Mouse (Mus musculus) naive thymus-derived CD4-positive, alpha-beta T cell, adult 2 months (primary cell): Measurements from ENCODE around the gene Pcyox1.

Experiments used
- DNase-seq: peaks from one replicate; pipeline ENCODE4 v3.0.0-alpha.2; 2011; ENCODE audit warnings: low read depth

The Pcyox1 gene

DNA sequence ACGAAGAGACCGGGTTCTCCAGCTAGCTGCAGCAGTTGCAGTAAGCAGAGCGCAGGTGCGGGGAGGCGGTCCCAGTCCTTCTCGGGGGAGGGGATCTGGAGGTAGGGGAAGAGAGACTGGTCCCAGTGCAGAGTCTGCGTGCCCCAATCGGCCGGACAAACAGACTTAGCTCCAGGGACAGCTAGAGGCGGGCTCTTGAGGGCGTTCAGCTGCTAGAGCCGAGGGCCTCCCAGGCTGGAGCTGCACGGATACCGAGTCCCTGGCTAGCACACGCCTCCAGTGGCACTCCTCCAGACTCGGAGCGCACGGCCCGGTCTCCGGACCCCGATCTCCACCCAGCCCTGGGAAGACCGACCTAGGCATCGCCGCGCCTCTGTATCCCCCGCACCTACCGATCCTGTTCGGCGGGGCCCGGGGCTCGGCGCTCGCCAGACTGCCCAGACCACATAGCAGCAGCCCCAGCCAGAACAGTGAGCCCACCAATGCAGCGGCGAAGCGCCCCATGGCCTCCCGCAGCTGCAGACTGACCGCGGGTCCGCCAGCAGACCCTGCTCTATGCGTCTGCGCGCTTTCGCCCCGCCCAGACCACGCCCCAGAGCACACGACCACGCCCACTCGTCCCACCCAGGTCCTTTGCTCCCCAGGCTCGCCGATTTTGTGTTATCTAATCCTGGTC, at the start of gene Pcyox1:
Gene Pcyox1, minus strand, starts transcription at position 574 of the 676 bp plus-strand sequence.
- peak; percentile 82 for DNase-seq

DNA sequence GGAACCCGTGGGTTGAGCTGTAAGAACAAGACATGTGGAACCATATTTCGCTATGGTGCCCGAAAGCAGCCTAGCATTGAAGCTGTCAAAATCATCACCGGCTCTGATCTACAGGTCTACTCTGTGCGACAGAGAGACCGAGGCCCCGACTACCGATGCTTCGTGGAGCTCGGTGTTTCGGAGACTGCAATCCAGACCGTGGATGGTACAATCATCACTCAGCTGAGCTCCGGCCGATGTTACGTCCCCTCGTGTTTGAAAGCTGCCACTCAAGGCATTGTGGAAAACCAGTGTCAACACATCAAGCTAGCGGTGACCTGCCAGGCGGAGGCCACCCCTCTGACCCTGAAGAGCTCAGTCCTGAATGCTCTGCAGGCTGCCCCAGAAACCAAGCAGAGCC, 48.6 kb upstream of the Pcyox1 start:
- no peak for DNase-seq

GRCm38 (mm10) chr6:86441571-86441970, 44.6 kb upstream of the Pcyox1 start:
- no peak for DNase-seq

- DNase-seq, result peak; percentile 33
Observed at GRCm38 (mm10) chr6:86439531-86439930, 42.6 kb upstream of the Pcyox1 start.

DNA sequence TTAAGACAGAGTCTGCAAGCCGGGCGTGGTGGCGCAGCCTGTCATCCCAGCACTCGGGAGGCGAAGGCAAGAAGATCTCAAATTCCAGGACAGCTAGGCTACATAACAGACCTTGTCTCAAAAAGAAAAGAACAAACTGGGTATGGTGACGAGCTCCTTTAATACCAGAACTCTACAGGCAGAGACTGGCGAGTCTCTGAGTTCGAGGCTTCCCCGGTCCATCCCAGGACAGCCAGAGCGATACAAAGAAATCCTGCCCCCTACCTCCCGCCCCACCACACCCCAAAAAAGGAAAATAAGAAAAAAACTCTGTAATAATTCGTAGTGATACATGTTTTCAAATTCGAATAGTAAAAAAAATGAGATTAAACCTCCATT, 42.2 kb upstream of the Pcyox1 start:
- DNase-seq, result no peak

DNA sequence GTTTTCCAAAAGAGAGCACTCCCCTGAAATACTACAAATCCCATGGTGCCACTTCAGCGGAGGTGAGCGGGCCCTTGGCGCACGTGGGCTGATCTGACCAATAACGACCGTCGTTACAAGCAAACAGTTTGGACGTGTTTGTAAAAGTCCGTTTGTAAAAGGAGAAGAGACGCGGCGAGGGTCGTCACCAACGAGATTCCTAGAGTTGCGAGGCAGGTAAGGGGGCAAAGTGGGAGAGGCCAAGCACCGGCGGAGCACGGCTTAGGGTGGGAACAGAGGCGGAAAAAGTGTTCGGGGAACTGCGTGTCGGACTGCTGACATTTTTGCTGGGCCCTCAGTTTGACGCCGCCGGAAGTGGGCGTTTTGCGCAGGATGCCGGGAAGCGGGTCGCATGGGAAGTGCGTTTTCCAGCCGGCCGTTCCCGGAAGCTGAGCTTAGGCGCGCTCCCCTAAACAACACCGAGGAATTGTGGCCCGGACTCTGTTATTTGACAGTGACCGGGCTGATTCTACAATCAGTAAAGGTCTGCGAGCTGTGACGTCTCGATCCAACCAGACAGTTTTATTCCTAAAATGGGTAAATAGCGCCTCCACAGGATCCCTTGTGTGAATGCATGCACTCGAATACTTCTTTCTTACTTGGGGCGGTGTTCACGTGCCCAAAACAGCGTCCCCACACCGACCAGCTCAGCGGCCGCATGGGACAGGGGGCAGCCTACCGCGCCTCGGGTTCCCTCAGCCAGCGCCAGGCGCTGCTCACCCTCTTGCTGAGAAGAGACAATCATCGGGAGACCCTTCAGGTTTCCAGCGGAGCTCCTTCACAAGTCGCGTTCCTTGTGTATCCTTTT, 41.5 kb upstream of the Pcyox1 start, which contains the start of gene C87436:
Gene C87436, plus strand, starts transcription at position 103 of the 847 bp plus-strand sequence.
- peak; percentile 97 for DNase-seq

GRCm38 (mm10) chr6:86437711-86438110, 40.8 kb upstream of the Pcyox1 start:
- DNase-seq, result peak; percentile 79

DNA sequence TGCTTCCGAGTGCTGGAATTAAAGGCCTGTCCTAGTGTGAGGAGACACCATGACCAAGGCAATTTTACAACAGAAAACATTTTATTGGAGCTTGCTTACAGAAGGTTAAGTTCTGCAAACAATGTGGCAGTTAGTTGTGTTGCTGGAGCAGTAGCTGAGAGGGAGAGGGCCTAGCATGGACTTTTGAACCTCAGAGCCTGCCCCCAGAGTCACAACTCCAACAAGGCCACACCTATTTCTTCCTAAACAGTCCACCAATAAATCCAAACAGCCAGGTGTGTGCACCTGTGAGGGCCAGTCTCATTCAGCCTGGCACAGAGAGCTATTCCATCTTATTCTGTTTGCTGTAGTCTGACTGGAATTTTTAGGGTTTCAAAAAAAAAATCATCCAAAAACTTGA, 36.7 kb upstream of the Pcyox1 start:
- DNase-seq, result no peak

DNA sequence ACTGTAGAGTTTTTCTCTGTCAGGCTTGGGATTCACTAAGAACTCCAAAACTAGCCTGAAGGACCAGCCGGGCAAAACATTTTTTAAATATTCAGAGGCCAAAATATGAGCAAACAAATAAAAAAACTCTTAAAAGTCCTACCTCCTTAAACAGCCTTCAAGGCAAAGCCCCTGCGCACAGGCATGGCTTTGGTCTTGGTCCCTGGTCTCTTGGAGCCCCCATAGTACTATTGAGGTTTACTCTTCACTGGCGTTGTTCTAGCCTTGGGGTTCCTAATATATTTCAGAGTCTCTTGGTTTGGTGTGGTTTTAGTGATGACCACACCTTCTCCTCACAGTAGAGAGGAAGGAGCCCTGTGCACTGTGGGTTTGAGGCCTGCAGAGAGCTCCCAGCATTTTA, 34.6 kb upstream of the Pcyox1 start:
- DNase-seq, result no peak

- DNase-seq, result no peak
Observed at GRCm38 (mm10) chr6:86426358-86426757, 29.4 kb upstream of the Pcyox1 start, which contains the start of gene Gm44790. Gm44790 (plus strand) TSS chr6:86426658.

- peak; percentile 65 for DNase-seq
Observed at GRCm38 (mm10) chr6:86420491-86420890, 23.5 kb upstream of the Pcyox1 start.

GRCm38 (mm10) chr6:86419239-86419638, 22.3 kb upstream of the Pcyox1 start:
- DNase-seq, result no peak

GRCm38 (mm10) chr6:86418711-86419110, 21.8 kb upstream of the Pcyox1 start:
- no peak for DNase-seq

DNA sequence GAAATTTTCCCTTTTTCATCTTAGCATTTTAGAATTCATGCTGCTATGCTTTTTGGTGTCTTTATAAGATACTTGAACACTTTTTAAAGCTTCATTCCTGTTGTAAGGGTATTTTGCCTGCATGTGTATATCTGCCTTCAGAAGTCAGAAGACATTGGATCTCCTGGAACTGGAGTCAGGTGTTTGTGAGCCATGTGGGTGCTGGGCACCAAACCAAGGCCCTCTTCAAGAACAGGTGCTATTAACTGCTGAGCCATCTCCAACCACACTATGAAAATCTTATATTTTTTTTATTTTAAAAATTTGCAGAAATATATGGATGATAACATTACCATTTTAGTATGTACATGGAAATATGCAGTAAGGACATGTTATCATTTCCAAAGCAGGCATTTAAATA, 9.4 kb upstream of the Pcyox1 start:
- DNase-seq, result no peak

GRCm38 (mm10) chr6:86404996-86405395, 8.0 kb upstream of the Pcyox1 start:
- peak; percentile 44 for DNase-seq

- peak; percentile 97 for DNase-seq
Observed at GRCm38 (mm10) chr6:86404100-86404861, 7.3 kb upstream of the Pcyox1 start, which contains the start of gene Tia1. Tia1 (plus strand) TSS chr6:86404219.

GRCm38 (mm10) chr6:86403728-86404099, 6.8 kb upstream of the Pcyox1 start:
- no peak for DNase-seq

DNA sequence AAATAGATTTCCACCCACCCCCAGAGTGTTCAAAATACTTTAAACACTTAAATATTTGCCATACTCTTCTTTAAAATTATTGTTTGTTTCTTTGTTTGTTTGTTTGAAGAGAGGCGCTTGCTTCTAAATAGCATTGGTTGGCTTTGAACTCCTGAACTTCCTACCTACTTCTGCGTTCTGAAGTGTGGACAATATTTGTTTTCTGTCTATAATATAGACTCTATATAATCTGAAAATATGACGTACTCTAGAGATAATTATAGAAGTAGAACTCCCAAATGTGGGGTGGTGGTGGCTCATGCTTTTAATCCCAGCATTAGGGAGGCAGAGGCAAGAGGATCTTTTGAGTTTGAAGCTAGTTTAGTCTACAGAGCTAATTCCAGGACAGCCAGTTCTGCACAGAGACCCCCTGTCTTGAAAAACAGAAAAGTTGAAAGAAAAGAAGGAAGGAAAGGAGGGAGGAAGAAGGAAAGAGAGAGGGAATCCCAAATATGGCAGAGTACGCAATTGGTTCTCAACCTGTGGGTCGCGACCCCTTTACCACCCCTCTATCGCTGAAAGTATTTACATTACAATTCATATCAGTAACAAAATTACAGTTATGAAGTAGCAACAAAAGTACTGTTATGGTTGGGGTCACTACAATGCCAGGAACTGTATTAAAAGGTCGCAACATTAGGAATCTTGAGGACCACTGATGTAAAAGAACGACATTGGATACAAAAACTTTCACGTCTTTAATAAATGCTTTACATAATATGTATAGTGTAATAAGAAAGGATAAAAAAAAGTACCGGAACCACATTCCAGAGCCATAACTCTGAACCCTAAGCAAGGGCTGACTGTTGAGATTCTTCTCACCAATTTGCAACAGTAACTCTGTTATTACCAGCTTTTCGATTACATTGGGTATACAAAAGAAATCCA, 6.0 kb upstream of the Pcyox1 start:
- no peak for DNase-seq

DNA sequence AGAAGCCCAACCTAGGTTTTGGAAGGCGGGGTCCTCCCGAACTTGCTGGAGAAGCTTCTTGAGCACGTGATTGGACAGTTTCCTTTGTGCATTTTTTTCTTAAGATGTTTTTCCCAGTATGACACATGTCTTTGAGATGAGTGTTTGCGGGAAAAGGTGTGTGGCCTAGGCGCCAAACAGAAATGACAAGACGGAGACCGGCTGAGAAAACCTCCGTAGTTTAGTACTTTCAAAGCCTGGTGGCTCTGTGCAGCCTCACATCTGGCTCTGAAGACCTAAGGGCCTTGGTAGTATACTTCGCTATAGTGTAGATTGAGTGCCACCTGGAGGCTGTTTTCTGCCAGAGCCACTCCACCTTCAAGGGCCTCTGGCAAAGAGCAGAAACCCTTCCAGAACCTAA, 4.0 kb upstream of the Pcyox1 start:
- peak; percentile 90 for DNase-seq

DNA sequence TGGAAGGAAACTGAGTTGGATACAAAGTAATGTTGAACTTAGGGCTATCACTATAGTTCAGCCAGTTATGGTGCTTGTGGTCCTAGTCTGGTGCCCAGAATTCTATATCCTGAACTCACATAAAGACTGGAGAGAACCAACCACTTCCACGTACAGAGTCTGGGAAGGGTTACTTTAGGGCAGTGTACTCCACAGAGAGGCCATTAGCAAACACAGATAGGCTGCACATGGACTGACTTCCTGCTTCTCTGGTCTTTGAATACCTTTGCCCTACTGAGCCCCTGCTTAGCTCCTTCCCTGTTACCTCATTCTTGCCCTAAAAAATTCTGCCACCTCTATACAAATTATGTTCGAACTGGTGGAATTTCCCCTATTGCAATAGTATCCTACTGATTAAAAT, 3.0 kb upstream of the Pcyox1 start:
- no peak for DNase-seq

DNA sequence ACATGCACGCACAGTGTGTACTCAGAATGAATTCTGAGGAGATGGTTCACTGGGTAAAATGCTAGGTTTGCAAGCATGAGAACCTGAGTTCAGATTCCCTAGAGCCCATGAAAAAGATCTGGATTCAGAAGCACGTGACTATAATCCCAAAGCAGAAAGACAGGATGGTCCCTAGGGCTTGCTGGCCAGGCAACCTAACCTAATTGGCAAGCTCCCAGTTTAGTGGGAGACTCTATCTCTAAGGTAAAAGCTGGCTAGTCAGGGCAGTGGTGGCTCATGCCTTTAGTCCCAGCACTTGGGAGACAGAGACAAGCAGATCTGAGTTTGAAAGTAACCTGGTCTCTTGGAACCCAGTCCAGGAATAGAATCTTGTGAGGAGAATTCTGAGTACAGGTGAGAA, 2.0 kb upstream of the Pcyox1 start:
- no peak for DNase-seq
